Mouse (Mus musculus) inflammation-experienced regulatory T-cells, adult 6 months (primary cell): ENCODE data around the gene Tsga10. TPM values are rescaled to one million over a fixed set of nuclear protein-coding genes. Genes with fewer than 3 reads are reported as not detected.

Source experiments
- ATAC-seq: one replicate; pipeline ENCODE4 v1.8.0; 2017
- polyA plus RNA-seq, 3 experiments: library from polyadenylated mRNA; unstranded; fragments of 100-300 nt; shearing (Covaris generic); gene quantifications; one replicate each; pipeline ENCODE4 v1.2.1; 2017

Gene Tsga10
- polyA plus RNA-seq = 1 to 10 TPM; 1.2 to 1.9 (median 1.8) TPM

DNA sequence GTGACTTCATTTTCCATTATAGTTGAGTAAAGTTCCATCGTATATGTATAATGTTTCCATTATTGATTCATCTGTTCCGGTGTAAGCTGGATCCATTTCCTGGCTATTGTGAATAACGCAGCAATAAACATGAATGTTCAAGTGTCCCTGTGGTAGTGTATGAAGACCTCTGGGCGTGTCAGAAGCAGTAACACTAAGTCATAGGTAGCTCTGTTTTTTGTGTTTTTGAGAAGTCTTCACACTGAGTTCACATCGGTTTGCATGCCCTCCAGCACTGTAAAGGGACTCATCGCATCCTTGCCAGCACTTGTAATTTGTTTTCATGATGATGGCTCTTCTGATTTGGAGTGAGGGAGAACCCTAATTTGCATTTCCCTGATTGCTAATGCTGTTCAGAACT lies at the start of gene Tsga10:
Gene Tsga10 (minus strand): TSS at position 144 of the 400 bp plus-strand sequence.
- no peak for ATAC-seq

DNA sequence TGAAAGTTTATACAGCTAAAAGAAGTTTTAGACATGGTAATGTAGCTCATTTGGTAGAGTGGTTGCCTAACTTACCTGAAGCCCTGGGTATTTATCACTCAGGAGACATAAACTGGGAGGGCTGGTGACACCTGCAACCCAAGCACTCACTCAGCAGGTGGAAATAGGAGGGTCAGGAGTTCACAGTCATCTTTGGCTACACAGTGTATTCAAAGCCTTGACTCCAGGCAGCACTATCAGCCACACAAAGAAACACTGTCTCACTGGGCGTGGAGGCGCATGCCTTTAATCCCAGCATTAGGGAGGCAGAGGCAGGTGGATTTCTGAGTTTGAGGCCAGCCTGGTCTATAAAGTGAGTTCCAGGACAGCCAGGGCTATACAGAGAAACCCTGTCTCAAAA lies 46.5 kb upstream of the Tsga10 start:
- ATAC-seq = no peak

DNA sequence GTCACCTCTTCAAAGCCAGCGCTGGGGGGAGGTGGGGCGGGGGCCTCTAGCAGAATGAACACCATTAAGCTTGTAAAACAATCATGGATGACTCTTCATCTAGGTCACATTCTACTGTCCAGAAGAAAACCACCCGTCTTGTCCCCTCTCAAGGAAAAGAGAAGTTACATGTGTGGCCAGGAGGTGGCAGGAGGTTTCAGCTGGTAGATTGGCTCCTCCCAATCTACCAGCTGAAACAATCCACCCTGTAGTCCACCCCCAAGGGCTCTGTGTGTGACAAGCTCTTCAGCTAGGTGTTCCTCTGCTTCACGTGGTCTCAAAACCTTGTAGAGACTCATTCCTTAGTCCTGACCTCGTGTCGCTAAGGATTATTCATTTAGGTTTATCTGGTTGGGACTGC lies 36.9 kb upstream of the Tsga10 start:
- ATAC-seq = no peak

DNA sequence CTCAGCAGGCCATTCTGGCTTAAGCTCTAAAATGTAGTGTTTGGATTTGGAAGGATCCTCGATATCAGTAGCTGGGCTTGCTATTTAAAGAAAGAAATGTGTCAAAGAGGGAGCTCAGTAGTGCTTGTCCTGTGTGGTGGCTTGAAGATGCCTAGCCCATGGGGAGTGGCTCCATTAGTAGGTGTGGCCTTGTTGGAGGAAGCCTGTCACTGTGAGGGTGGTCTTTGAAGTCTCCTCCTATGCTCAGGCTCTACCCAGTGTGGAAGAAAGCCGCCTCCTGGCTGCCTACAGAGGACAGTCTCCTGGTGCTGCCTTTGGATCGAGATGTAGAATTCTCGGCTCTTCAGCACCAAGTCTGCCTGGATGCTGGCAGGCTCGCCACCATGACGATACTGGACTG lies 34.1 kb upstream of the Tsga10 start:
- ATAC-seq = no peak

GRCm38 (mm10) chr1:37899816-37900215 lies 33.6 kb upstream of the Tsga10 start:
- ATAC-seq = no peak

DNA sequence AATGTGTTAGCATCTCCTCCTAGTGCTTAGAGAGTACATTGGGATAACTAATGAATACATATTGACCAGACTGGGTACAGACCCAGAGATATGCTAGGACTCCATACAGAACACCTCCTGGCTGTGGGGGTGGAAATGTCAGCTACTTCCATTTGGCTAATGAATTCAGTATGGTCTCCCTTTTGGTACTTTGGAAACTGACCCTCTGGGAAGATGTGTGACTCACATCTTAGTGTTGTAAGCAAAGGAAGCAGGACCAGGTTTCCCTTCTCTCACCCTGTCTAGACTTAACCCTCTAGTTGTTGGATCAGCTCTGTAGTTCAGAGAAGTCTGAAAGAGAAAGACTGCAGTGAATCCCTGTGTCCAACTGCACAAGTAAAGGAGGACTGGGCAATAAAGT lies 28.4 kb upstream of the Tsga10 start:
- no peak for ATAC-seq

GRCm38 (mm10) chr1:37891400-37891799 lies 25.2 kb upstream of the Tsga10 start:
- no peak for ATAC-seq

DNA sequence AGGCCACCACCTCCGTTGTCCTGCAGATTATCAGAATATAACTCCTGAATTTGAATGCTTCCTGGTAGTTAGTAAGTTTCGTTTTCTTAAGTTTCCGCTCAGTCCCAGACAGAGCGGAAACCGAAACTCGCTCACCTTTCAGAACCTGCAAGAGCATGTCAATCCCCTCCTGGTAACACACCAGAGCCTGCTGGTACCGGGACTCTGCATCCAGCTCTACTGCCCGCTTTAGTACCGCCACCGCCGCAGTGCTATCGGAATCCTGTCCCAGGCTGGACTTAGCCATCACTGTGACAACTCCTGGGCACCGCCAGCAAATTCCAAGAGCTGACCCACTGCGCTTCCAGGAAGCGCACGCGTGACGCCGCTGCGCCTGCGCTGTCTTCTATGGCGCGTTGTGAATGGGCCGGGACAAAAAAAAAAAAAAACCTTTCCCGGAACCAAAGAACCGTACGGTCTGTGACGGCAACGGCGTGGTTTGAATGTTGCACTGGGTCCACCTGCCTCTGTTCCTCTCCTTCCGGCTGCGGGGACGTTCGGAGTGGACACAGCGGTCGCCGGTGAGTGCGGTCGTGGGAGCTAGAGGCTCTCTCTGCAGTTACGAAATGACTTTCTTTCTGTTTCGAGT lies 23.9 kb upstream of the Tsga10 start, which contains the start of the genes Mitd1 and Mrpl30:
Gene Mitd1 (minus strand): TSS at position 387 of the 628 bp plus-strand sequence.
Gene Mrpl30 (plus strand): TSS at position 453 of the 628 bp plus-strand sequence.
- ATAC-seq = peak; percentile 86

- no peak for ATAC-seq
Measured at GRCm38 (mm10) chr1:37889206-37889605, 23.0 kb upstream of the Tsga10 start.

GRCm38 (mm10) chr1:37884451-37884850 lies 18.2 kb upstream of the Tsga10 start:
- ATAC-seq = no peak

DNA sequence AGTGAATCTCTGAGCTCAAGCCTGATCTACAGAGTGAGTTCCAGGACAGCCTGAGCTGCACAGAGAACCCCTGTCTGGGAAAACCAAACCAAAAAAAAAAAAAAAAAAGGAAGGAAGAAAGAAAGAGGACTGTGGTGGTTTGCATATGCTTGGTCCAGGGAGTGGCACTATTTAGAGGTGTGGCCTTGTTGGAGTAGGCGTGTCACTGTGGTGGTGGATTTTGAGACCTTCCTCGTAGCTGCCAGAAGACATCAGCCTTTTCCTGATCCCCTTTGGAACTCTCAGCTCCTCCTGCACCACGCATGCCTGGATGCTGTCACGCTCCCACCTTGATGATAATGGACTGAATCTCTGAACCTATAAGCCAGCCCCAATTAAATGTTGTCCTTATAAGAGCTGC lies 17.2 kb upstream of the Tsga10 start:
- no peak for ATAC-seq

DNA sequence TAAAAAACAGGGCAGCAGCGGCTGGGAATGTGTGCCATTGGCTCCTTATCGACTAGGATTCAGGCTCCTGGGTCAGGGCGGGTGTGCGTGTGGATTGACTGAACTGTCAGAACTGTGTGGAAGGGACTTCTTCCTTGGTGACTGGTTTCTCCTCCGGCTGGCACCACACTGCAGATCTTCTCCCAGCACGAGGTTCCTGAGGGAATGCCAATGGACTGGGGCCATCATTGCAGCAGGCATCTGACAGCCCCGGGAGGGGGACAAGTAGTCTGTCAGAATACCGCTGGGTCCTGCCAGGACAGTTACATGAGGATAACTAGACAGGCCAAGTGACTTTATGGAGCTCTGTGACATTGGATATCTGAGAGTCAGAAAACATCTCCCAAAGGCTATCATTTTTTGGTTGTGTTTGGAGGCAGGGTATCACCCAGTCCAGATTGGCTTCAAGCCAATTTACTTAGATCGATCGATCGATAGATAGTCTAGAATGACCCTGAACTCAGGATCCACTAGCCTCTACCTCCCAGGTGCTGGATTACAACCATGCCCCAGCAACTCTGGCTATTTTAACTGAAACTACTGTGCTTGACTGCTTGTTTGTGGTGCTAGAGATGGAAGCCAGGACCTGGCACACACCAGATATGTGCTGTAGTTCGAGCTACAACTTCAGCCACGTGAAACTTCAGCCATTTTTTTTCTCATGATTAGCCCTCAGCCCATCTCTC lies 11.7 kb upstream of the Tsga10 start:
- ATAC-seq = no peak

DNA sequence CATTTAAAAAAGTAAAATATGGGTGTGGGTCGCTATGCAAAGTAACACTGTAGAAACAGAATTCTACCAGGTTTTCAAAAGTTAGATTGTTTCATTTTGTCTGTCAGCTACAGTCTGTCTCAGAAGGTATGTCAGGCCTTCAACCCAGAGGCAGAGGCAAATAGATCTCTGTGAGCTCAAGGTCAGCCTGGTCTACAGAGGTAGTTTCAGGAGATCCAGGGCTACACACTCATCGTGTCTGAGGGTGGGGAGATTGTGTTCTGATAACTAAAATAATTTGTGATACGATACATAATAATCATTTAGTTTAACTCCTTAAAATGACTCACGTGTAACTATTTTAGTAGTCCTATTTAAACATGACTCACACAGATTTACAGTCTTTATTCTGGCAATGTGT lies 6.9 kb upstream of the Tsga10 start:
- ATAC-seq = no peak

GRCm38 (mm10) chr1:37872131-37873067 lies 6.2 kb upstream of the Tsga10 start:
- ATAC-seq = peak; percentile 87

DNA sequence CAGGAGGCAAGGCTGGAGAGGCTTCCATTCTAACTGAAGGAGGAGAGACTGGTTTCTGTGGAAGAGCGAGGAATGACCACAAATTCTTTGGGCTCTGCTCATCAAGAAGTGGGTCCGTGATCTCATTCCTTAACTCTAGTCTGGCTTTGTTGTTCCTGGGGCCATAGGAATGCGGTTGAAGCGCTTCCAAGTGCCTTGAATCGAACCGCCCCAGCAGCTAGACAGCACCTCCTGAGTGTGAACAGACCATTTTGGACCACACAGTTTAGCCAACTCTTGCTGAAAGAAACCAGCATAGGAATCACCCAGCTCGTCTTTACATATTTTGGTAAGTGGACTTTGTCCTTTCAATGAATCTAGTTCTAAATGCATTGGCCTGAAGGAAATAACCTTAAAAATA lies 5.5 kb upstream of the Tsga10 start, which contains the start of gene Lipt1:
Gene Lipt1 (plus strand): TSS at position 35 of the 400 bp plus-strand sequence.
- peak; percentile 18 for ATAC-seq

DNA sequence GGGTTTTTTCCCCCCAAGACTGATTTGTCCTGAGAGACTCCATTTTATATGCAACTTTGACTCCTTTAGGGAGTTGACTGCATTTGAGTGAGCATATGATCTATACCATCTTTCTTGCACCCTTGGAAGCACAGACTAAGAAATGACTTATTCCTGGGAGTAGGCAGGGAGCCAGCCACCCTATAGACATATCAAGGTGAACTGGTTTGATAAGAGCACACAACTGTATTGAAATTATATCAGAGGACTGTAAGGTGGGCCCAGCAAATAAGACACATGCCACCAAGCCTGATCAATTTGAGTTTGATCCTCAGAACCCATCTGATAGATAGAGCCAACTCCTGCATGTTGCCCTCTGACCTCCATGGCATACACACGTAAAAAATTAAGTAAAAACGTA lies 3.1 kb upstream of the Tsga10 start:
- no peak for ATAC-seq

DNA sequence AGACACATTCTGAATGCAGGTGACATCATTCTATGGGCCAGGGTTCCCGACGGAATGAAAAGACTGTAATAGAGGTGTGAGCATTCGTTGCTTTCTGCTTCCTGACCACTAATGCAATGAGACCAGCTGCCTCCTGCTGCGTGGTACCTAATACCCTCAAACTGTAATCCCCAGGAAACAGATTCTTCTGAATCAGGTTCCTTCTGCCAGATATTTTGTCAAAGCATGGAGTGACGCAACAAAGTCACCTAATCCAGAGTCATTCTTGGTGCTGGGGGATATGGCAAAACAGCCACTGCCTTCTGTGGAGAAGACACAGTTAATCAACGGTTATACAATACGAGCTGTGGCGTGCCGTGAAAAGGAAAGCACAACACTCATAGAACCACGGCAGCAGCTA lies 2.4 kb upstream of the Tsga10 start:
- no peak for ATAC-seq

- ATAC-seq = no peak
Measured at GRCm38 (mm10) chr1:37867684-37868322, 1.6 kb upstream of the Tsga10 start.

- no peak for ATAC-seq
Measured at GRCm38 (mm10) chr1:37867056-37867455, 827 bp upstream of the Tsga10 start.

- no peak for ATAC-seq
Measured at GRCm38 (mm10) chr1:37865401-37866215, 621 bp downstream of the Tsga10 start.
